Mouse (Mus musculus): ENCODE measurements around the gene Itpr1.

Gene Itpr1

DNA sequence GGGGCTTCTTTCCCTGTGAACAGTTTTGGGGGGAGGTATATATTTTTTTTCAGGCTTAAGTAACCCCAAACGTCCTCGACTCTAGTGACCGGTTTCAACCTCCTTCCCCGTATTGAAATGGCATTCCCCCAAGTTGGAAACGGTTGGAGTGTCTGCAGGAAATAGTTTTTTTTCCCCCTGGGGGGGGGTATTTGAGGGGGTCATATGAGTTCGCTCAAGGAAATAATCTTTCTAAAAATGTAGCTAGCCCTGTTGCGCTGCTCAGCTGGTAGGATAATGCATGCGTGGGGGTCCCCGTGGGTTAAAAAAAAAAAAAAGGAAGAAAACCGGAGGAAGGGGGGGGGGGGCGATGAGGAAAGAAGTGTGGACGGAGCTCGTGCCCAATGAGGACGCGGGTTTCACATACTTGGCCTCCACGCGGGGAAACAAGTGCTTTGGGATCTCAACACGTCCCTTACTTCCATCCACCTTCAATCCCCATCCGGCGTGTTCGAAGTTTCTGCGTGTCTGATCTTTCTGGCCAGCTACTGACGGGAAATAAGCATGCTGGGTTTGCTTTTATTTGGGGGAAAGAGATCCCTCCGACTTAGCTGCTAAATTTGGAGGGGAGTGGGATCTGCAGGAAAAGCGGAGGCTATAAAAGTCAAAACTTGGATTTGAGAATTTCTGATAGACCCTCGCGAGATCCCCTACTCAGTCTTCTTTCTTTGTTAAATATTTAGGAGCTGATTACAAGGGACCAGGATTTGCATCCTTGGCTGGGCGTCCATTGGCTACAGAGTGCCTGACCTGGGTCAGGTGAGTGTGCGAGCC, 791 bp downstream of the Itpr1 start:
- in situ Hi-C loops (cut with MseI, MboI): no loop called here

DNA sequence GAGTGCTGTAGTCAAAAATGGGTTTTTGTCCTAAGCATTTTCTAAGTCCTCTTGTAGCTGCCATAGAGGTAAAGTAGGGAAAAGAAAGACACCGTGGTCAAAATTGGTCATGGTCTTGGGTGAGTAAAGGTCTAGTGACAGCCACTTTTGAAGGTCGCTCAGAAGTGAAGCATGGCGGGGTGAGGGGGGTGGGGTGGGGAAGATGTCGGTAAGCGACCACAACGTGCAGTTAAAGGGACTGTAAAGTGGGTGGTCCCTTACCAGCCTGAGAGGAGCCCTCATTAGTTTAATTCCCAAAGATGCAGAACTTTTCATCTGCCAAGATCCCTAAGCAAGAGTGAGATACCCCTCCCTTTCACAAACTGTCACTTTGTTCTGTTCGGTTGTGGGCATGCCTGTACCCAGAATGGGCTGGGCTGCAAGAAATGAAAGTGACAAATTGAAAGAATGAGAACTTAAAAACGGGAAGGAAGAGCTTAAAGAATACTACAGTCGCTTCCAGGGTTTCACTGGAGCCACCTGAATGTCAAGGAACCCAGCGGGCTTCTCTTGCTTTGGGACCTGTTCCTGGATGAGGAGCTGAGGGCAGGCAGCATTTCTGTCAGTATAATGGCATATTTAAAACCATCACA, 1.5 kb downstream of the Itpr1 start:
- in situ Hi-C loops (cut with MseI, MboI): no loop called here

GRCm38 (mm10) chr6:108216091-108216490, 3.2 kb downstream of the Itpr1 start:
- in situ Hi-C loops (cut with MseI, MboI): no loop called here

- in situ Hi-C loops (cut with MseI, MboI): no loop called here
Measured at GRCm38 (mm10) chr6:108216832-108217231, 3.9 kb downstream of the Itpr1 start.

GRCm38 (mm10) chr6:108217987-108218386, 5.1 kb downstream of the Itpr1 start:
- in situ Hi-C loops (cut with MseI, MboI): no loop called here

DNA sequence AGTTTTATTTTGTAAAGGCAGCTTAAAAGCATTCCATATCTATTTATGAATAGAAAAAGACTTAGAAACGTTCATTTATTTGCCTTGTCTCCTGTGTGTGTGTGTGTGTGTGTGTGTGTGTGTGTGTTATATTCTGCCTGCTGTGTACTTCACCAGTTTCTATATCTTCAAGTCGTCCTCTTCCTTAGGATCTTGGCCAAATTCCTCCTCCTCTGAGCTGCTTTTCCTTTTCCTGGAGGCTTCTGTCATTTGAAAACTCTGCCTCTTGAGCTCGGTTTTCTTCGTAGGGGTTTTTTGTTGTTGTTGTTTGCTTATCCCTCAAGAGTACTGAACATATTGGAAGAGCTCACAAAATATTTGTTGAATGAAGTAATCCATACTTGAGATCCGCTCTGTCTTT, 9.5 kb downstream of the Itpr1 start:
- in situ Hi-C loops (cut with MseI, MboI): no loop called here

DNA sequence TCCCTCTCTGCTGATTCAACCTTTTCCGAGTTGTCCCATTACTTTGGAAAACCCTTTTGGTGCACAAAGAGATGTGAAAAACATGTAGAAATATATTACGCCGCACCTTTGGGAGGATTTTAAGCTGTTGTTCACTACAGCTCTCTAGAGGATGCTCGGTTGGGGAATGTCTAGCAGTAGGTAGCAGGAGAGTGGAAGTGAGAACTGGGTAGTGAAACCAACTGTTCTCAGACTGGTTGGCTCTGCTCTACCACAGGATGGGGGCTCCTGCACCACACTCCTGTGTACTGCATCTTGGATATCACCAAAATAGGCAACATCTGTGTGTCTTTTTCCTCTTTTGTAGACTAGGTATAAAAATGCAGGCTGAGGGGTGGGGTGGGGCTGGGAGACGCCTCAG, 10.0 kb downstream of the Itpr1 start:
- in situ Hi-C loops (cut with MseI, MboI): no loop called here

GRCm38 (mm10) chr6:108224361-108224760, 11.5 kb downstream of the Itpr1 start:
- in situ Hi-C loops (cut with MseI, MboI): no loop called here

DNA sequence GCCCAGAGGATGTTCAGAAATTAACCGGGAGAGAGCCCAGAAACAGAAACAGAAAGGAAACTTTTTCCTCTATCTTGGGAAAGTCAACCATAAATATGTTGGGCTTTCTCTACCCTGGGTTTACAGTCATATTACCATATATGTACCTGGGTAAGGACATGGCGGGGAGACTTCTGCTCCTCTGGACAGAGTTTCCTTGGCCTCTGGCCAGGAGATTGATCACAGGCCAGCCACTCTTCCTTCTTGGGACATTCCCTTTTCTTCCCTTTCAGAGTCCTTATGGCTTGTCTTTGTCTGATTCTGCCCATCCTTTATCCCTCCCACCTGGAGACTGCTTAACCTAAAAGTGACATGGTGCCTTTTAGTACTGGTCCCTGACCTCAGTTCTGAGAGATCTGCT, 12.1 kb downstream of the Itpr1 start:
- in situ Hi-C loops (cut with MseI, MboI): no loop called here

- in situ Hi-C loops (cut with MseI, MboI): no loop called here
Measured at GRCm38 (mm10) chr6:108226230-108226629, 13.3 kb downstream of the Itpr1 start.

DNA sequence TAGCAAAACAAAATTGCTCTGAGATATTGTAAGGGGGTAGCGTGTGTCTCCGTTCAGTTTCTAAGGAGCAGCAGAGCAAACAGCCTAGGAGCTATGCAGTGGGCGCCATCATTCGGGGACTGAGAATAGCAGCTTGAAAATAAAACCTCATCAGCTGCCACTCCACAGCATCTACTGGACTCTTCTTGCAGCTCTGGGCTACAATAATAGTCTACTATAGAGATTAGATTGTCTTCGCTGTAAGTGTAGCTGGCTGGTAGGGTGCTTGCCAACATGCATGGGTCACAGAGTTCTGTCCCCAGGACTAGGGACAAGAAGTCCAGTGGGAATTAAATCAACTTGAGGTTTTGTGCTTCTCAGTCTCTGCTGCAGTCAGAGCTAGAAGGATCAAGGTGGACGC, 14.6 kb downstream of the Itpr1 start:
- in situ Hi-C loops (cut with MseI, MboI): no loop called here

DNA sequence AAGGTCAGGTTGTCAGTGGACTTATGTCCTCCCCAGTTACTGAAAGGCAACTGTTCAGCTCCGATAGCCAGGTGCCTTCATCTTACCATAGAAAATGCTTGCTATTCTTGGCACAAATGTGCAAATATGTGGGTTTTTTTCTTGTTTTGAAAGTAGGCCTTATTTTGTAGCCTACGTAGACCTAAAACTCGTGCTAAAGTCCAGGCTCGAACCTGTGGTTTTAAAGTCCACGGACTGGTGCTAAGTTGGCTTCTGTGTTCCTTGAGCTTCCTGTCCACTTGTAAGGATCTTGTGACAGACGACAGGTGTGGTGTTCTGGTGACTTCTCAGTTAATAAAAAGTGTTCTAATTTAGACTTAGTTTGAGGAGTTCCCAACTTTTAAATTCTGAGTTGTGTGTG, 15.2 kb downstream of the Itpr1 start:
- in situ Hi-C loops (cut with MseI, MboI): no loop called here

DNA sequence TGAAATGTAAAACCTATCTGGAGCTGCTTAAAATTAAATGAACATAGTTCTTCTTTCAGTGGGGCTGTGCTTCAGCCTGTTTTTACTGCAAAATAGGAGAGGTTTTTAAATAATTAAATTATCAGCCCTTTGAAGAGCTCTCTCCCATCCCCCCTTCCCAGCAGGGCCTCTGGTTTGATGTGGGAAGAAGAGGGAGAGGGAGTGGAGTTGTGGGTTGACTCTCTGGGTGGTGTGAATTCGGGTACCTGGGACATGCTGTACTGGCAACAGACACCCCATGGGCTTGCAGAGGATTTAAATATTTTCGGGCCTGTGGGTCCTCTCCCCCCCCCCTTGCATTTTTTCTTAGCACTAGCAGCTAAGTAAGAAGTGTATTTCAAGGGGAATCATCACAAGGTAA, 15.7 kb downstream of the Itpr1 start:
- in situ Hi-C loops (cut with MseI, MboI): no loop called here

DNA sequence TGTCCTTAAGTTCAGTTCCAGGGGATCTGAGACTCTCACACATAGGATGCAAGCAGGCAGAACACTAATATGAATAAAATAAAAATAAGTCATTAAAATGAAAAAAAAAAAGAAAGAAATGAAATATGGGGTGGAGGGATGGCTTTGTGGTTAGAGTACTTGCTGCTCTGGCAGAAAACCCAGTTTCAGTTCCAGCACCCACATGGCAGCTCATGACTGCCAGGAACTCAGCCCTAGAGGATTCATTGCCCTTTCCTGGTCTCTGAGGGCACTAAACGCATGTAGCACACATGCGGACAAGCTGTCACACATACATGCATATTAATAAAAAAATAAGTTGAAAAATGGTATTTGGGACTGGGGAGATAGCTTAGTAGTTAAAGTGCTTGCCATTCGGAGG, 17.7 kb downstream of the Itpr1 start:
- in situ Hi-C loops (cut with MseI, MboI): no loop called here

DNA sequence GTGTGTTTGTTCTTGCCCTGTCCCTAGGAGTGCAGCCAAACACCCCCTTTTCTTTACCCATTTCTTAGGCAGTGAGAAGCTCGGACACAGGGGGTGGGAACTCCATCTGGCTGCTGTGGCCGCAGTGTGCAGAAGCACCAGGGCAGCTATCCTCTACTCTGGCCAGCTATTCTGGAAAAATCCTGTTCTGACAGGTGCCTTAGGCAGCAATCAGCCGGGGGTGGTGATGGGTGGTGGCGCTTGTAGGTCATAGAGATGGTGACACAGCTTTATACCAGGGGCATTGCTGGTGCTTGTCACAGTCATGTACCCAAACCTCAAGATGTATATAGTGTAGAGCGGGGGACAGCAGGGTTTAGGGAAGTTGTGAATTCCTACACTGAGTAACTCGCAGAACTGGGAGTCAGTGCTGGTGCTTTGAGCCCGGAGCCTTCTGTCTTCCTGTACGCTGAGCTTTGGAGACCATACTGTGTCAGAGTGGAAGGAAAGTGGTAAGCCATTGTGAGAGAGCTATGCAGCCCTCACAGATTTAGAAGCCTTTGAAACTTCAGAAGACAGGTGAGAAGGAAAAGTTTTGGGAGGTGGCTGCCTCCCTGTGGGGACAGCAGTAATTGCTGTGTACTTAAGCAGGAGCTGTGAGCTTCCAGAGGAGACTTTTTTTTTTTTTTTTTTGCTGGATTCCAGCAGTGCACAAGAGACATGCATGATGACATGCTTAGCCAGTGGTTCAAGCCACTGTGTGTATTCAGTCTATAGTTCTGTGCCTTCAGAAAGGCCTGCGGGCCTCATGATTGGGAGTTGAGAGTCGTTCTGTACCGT, 19.2 kb downstream of the Itpr1 start:
- in situ Hi-C loops (cut with MseI, MboI): no loop called here

DNA sequence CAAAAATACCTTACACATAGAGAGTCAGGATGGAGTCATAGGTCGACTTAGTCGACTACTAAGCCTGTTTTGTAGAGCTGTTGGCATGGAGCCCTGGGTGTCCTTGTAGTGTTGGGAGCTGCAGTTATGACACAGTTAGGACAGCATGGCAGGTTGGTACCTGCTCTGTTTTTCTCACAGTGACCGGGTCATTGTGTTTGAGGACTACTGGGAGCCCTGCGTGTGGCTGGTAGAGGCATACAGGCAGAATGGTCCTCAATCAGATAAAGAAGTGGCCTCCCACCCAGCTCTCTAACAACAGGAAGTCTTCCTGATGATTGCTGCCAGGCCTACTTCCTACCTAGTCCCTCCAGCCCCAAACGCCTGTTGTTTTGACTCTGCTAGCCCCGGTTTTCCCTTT, 20.2 kb downstream of the Itpr1 start:
- in situ Hi-C loops (cut with MseI, MboI): no loop called here

DNA sequence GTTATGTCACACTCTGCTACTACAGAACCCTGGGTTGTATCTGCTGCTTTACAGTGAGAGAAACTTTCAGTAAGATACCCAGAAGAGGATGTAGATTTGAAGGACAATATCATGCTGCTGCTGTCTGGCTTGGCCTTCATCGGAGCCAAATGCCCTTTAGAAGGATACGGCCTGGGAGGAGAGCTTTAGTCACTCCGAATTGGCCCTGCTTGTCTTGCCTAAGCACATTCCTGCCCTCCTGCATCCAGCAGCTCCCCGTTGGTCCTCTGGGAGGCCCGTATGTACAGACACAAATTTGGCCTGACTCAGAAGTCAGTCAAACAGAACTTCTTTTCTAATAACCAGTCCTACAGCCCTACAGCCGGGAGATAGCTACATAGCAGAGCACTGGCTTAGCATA, 21.6 kb downstream of the Itpr1 start:
- in situ Hi-C loops (cut with MseI, MboI): no loop called here

DNA sequence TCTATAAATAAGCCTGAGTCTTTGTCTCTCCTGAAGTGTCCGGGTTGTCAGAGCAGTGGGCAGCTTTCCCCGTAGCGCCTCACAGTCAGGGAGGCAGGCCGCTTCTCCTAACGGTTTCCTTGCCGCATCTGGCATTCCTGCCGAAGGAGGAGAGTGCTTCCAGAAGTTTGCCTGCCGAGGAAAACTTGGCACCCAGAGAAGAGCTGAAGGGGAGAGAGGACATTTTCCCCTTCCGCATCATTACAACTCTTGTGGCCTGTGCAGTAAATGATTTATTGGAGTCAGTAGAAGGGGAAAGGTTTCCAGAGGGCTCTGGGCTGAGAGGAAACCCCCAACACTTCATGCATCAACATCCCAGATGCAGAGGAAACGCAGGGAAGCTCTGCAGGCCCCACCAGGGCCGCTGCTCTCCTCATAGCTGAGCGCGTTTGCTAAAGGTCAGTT, 22.8 kb downstream of the Itpr1 start:
- in situ Hi-C loops (cut with MseI, MboI): no loop called here

GRCm38 (mm10) chr6:108236411-108236921, 23.6 kb downstream of the Itpr1 start:
- in situ Hi-C loops (cut with MseI, MboI): no loop called here

- in situ Hi-C loops (cut with MseI, MboI): no loop called here
Measured at GRCm38 (mm10) chr6:108236996-108237395, 24.1 kb downstream of the Itpr1 start.

- in situ Hi-C loops (cut with MseI, MboI): no loop called here
Measured at GRCm38 (mm10) chr6:108237585-108237984, 24.7 kb downstream of the Itpr1 start.

- in situ Hi-C loops (cut with MseI, MboI): no loop called here
Measured at GRCm38 (mm10) chr6:108238011-108238410, 25.1 kb downstream of the Itpr1 start.

Data from mouse trophoblast stem cell (cell line).